Mouse (Mus musculus): Measurements from ENCODE around the gene Eml4. TPM values are rescaled to one million over a fixed set of nuclear protein-coding genes. Genes with fewer than 3 reads are reported as not detected.

Gene Eml4
- polyA plus RNA-seq, 1 experiment from 2014 or later, result 49.3 TPM

GRCm38 (mm10) chr17:83513655-83514212 is 163.0 kb downstream of the Eml4 start:
- DNase-seq (ENCODE audit: low spot score) (no peak), ATAC-seq (replicated peaks; ENCODE audit: low FRiP score) (peak; percentile 56)
- H3K9ac ChIP-seq (ENCODE audit: low read length), result peak overlapping the region; percentile 85
- no peak overlapping the region for H3K27ac ChIP-seq (ENCODE audit: low read depth, low read length)
- peak overlapping the region; percentile 92 for H3K4me3 ChIP-seq (ENCODE audit: low read depth, low read length)
- H3K36me3 ChIP-seq (ENCODE audit: control insufficient read depth, insufficient read depth, low read length), result no peaks in the 10 kb centered on the region
- WGBS, result 1% methylated on average over 24 of the region's 24 CpGs
- H3K4me2 ChIP-seq (ENCODE audit: low read depth, low read length, severe bottlenecking), result peak overlapping the region; percentile 76
- H3K4me1 ChIP-seq (replicated peaks; ENCODE audit: control insufficient read depth, insufficient read depth, low read length), result peaks cover 11% of the 10 kb centered on the region
- no peaks in the 10 kb centered on the region for H3K9me3 ChIP-seq (ENCODE audit: control insufficient read depth, low read length)
- no peaks in the 10 kb centered on the region for H3K27me3 ChIP-seq (ENCODE audit: control insufficient read depth, insufficient read depth, low read length)

GRCm38 (mm10) chr17:83514213-83514701 is 163.5 kb downstream of the Eml4 start:
- H3K36me3 ChIP-seq (ENCODE audit: control insufficient read depth, insufficient read depth, low read length), result no peaks in the 10 kb centered on the region
- H3K4me2 ChIP-seq (ENCODE audit: low read depth, low read length, severe bottlenecking), result peak overlapping the region; percentile 76; the same call in 1 of the 2 replicates
- H3K9ac ChIP-seq (ENCODE audit: low read length), result peak overlapping the region; percentile 85
- ATAC-seq (replicated peaks; ENCODE audit: low FRiP score) (peak; percentile 99), DNase-seq (ENCODE audit: low spot score) (peak; percentile 96)
- WGBS, result under 1% methylated on average over 33 of the region's 33 CpGs
- no peaks in the 10 kb centered on the region for H3K9me3 ChIP-seq (ENCODE audit: control insufficient read depth, low read length)
- peaks cover 11% of the 10 kb centered on the region for H3K4me1 ChIP-seq (replicated peaks; ENCODE audit: control insufficient read depth, insufficient read depth, low read length)
- H3K27me3 ChIP-seq (ENCODE audit: control insufficient read depth, insufficient read depth, low read length), result no peaks in the 10 kb centered on the region
- no peak overlapping the region for H3K27ac ChIP-seq (ENCODE audit: low read depth, low read length)
- H3K4me3 ChIP-seq (ENCODE audit: low read depth, low read length), result peak overlapping the region; percentile 92

- Histone ChIP-seq H3K9me3 (ENCODE audit: control insufficient read depth, low read length) (no peaks in the 10 kb centered on the region), H3K4me2 (ENCODE audit: low read depth, low read length, severe bottlenecking) (no peak within 1 kb of the TSS), H3K4me3 (ENCODE audit: low read depth, low read length) (no peak within 1 kb of the TSS), H3K27me3 (ENCODE audit: control insufficient read depth, insufficient read depth, low read length) (no peaks in the 10 kb centered on the region), H3K27ac (ENCODE audit: low read depth, low read length) (no peak within 1 kb of the TSS), H3K36me3 (ENCODE audit: control insufficient read depth, insufficient read depth, low read length) (no peaks in the 10 kb centered on the region), H3K9ac (ENCODE audit: low read length) (no peak within 1 kb of the TSS), H3K4me1 (replicated peaks; ENCODE audit: control insufficient read depth, insufficient read depth, low read length) (peaks cover 10% of the 10 kb centered on the region)
- 88% methylated on average over 8 of the region's 8 CpGs for WGBS
- DNase-seq (ENCODE audit: low spot score) (no peak), ATAC-seq (replicated peaks; ENCODE audit: low FRiP score) (no peak)
Observed at GRCm38 (mm10) chr17:83517280-83518015, 166.7 kb downstream of the Eml4 start, which contains the start of gene Cox7a2l. Gene Cox7a2l, minus strand, starts transcription at chr17:83517330.

- no peaks in the 10 kb centered on the region; the same call in 1 of the 2 replicates for H3K27me3 ChIP-seq (ENCODE audit: control insufficient read depth, insufficient read depth, low read length)
- H3K4me2 ChIP-seq (ENCODE audit: low read depth, low read length, severe bottlenecking), result no peak overlapping the region
- H3K4me3 ChIP-seq (ENCODE audit: low read depth, low read length), result no peak overlapping the region
- no peaks in the 10 kb centered on the region for H3K36me3 ChIP-seq (ENCODE audit: control insufficient read depth, insufficient read depth, low read length)
- no peak overlapping the region for H3K27ac ChIP-seq (ENCODE audit: low read depth, low read length)
- ATAC-seq (replicated peaks; ENCODE audit: low FRiP score) (no peak), DNase-seq (ENCODE audit: low spot score) (no peak)
- no peak overlapping the region for H3K9ac ChIP-seq (ENCODE audit: low read length)
- H3K4me1 ChIP-seq (replicated peaks; ENCODE audit: control insufficient read depth, insufficient read depth, low read length), result peaks cover 10% of the 10 kb centered on the region
- 92% methylated on average over 4 of the region's 4 CpGs for WGBS
- no peaks in the 10 kb centered on the region for H3K9me3 ChIP-seq (ENCODE audit: control insufficient read depth, low read length)
Observed at GRCm38 (mm10) chr17:83521881-83522280, 171.2 kb downstream of the Eml4 start.

GRCm38 (mm10) chr17:83522590-83523379 is 172.1 kb downstream of the Eml4 start:
- Histone ChIP-seq H3K4me3 (ENCODE audit: low read depth, low read length) (no peak overlapping the region), H3K36me3 (ENCODE audit: control insufficient read depth, insufficient read depth, low read length) (no peaks in the 10 kb centered on the region), H3K9me3 (ENCODE audit: control insufficient read depth, low read length) (no peaks in the 10 kb centered on the region), H3K4me1 (replicated peaks; ENCODE audit: control insufficient read depth, insufficient read depth, low read length) (peaks cover 17% of the 10 kb centered on the region), H3K27me3 (ENCODE audit: control insufficient read depth, insufficient read depth, low read length) (no peaks in the 10 kb centered on the region; the same call in 1 of the 2 replicates), H3K27ac (ENCODE audit: low read depth, low read length) (no peak overlapping the region), H3K4me2 (ENCODE audit: low read depth, low read length, severe bottlenecking) (no peak overlapping the region), H3K9ac (ENCODE audit: low read length) (no peak overlapping the region)
- ATAC-seq (replicated peaks; ENCODE audit: low FRiP score) (no peak), DNase-seq (ENCODE audit: low spot score) (no peak)
- WGBS, result 79% methylated on average over 7 of the region's 7 CpGs

- DNase-seq (ENCODE audit: low spot score) (no peak), ATAC-seq (replicated peaks; ENCODE audit: low FRiP score) (no peak)
- Histone ChIP-seq H3K27ac (ENCODE audit: low read depth, low read length) (no peak overlapping the region), H3K27me3 (ENCODE audit: control insufficient read depth, insufficient read depth, low read length) (no peaks in the 10 kb centered on the region; the same call in 1 of the 2 replicates), H3K9ac (ENCODE audit: low read length) (no peak overlapping the region), H3K4me2 (ENCODE audit: low read depth, low read length, severe bottlenecking) (no peak overlapping the region), H3K4me1 (replicated peaks; ENCODE audit: control insufficient read depth, insufficient read depth, low read length) (peaks cover 20% of the 10 kb centered on the region), H3K4me3 (ENCODE audit: low read depth, low read length) (no peak overlapping the region), H3K36me3 (ENCODE audit: control insufficient read depth, insufficient read depth, low read length) (no peaks in the 10 kb centered on the region), H3K9me3 (ENCODE audit: control insufficient read depth, low read length) (no peaks in the 10 kb centered on the region)
- WGBS, result 45% methylated on average over 7 of the region's 7 CpGs
Observed at GRCm38 (mm10) chr17:83524753-83525152, 174.0 kb downstream of the Eml4 start.

GRCm38 (mm10) chr17:83525596-83525995 is 174.9 kb downstream of the Eml4 start:
- Histone ChIP-seq H3K9ac (ENCODE audit: low read length) (no peak overlapping the region), H3K27me3 (ENCODE audit: control insufficient read depth, insufficient read depth, low read length) (no peaks in the 10 kb centered on the region; the same call in 1 of the 2 replicates), H3K4me3 (ENCODE audit: low read depth, low read length) (no peak overlapping the region), H3K4me2 (ENCODE audit: low read depth, low read length, severe bottlenecking) (peak overlapping the region; percentile 13; the same call in 1 of the 2 replicates), H3K27ac (ENCODE audit: low read depth, low read length) (0 out of 2 replicates have a peak overlapping the region, but pooled peaks have one; percentile 28), H3K4me1 (replicated peaks; ENCODE audit: control insufficient read depth, insufficient read depth, low read length) (peaks cover 20% of the 10 kb centered on the region), H3K36me3 (ENCODE audit: control insufficient read depth, insufficient read depth, low read length) (no peaks in the 10 kb centered on the region), H3K9me3 (ENCODE audit: control insufficient read depth, low read length) (no peaks in the 10 kb centered on the region)
- no peak for DNase-seq (ENCODE audit: low spot score)
- 0% methylated on average over 8 of the region's 8 CpGs for WGBS
- ATAC-seq (replicated peaks; ENCODE audit: low FRiP score), result no peak

- Histone ChIP-seq H3K36me3 (ENCODE audit: control insufficient read depth, insufficient read depth, low read length) (no peaks in the 10 kb centered on the region), H3K4me3 (ENCODE audit: low read depth, low read length) (no peak overlapping the region), H3K4me2 (ENCODE audit: low read depth, low read length, severe bottlenecking) (no peak overlapping the region), H3K27me3 (ENCODE audit: control insufficient read depth, insufficient read depth, low read length) (no peaks in the 10 kb centered on the region; the same call in 1 of the 2 replicates), H3K9ac (ENCODE audit: low read length) (peak overlapping the region; percentile 2; the same call in 1 of the 2 replicates), H3K4me1 (replicated peaks; ENCODE audit: control insufficient read depth, insufficient read depth, low read length) (peaks cover 20% of the 10 kb centered on the region), H3K9me3 (ENCODE audit: control insufficient read depth, low read length) (no peaks in the 10 kb centered on the region), H3K27ac (ENCODE audit: low read depth, low read length) (0 out of 2 replicates have a peak overlapping the region, but pooled peaks have one; percentile 28)
- WGBS, result 5% methylated on average over 5 of the region's 5 CpGs
- ATAC-seq (replicated peaks; ENCODE audit: low FRiP score) (peak; percentile 55), DNase-seq (ENCODE audit: low spot score) (peak; percentile 62)
Observed at GRCm38 (mm10) chr17:83526091-83526561, 175.4 kb downstream of the Eml4 start.

Data from forebrain, embryonic 11.5 days (tissue).